Mouse (Mus musculus): ENCODE results near the gene Fam53a.

- TF ChIP-seq CTCF (IDR thresholded peaks at IDR 0.05; ENCODE audit: control insufficient read depth, insufficient read depth, insufficient read length) (no peak), MAX (IDR thresholded peaks at IDR 0.05) (no peak), USF1 (IDR thresholded peaks at IDR 0.05; ENCODE audit: low read depth) (no peak), MYOG (IDR thresholded peaks at IDR 0.05; ENCODE audit: control insufficient read depth, extremely low read depth, insufficient read length) (no peak), MYOD1 (IDR thresholded peaks at IDR 0.05; ENCODE audit: control insufficient read depth, insufficient read length, low read depth) (no peak)
Observed at GRCm38 (mm10) chr5:33606631-33607030, 22.8 kb downstream of the Fam53a start.

Measured in C2C12 (cell line).